Mouse (Mus musculus) erythroblast, embryonic 14.5 days (primary cell): ENCODE results near the gene Rbms3.

ENCODE experiments used
- GATA1 ChIP-seq: IDR thresholded peaks from 2 replicates; pipeline ENCODE4 v1.6.1; 2012; ENCODE audit warnings: low read length, inconsistent platforms, mixed read lengths
- TAL1 ChIP-seq: IDR thresholded peaks from 3 replicates; pipeline ENCODE4 v1.6.1; 2012; ENCODE audit warnings: low read length, inconsistent platforms, mixed read lengths

GRCm38 (mm10) chr9:116834949-116835348, 794.8 kb downstream of the Rbms3 start:
- no peak for TF ChIP-seq TAL1
- no peak for TF ChIP-seq GATA1
